Mouse (Mus musculus): ENCODE data around the gene Cic. TPM values are rescaled to one million over a fixed set of nuclear protein-coding genes. Genes with fewer than 3 reads are reported as not detected.
A peak's percentile ranks its signal among the peaks of the same experiment; 100 is the strongest.
"Not testable (repeated sequence)": the region's sequence is repeated elsewhere in the genome, so short reads cannot be mapped to it uniquely, and the experiment has no call there.

Cic gene
- polyA plus RNA-seq, 1 experiment from 2014 or later = 34.2 TPM

DNA sequence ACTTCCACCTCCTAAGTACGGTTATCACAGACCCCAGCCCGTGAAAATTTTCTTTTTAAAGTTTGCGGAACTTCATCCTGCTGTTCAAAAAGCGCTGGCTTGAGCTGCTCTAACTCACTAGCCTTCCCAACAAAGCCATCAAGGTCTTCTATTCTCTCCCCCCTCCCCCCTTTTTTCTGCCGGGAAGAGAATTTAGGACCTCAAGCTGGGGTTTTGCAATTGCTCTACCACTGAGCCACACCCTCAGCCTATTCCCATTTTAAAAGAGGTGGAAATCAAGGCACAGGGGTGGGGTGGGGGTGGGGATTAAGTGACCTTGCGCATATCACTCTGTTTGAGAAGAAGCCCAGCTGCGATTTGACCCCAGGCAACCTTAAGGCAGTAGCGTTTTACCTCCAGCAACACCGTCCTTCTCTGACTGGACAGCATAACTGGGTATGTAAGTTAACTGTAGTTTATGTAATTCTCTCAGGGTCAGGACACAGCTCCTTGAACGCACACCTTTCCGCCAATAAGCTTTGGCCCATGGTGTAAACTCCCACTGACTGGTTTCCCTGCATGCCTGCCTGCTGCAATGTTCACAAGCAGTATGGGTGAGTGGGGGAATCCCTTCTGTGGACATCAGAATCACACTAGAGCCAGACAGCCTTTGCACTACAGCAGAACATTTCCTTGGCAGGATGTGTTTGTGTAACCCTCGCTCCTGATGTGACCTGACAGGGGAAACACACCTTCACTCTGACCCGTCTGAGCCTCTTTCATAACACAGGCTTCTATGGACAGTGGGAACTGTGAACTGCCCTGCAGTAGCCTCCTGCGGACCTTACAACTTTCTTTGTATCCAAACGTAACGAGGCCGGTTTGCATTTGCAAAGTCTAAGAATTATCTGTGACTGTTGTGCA, 3.3 kb upstream of the Cic start:
- DNase-seq (ENCODE audit: low spot score) (no peak), ATAC-seq (ENCODE audit: insufficient number of reproducible peaks, low FRiP score, low TSS enrichment, low read depth) (no peak)
- 29% methylated on average over 17 of the region's 17 CpGs for WGBS
- H3K9me3 ChIP-seq (ENCODE audit: control insufficient read depth, low read length) = no peaks in the 10 kb centered on the region
- no peak overlapping the region for H3K4me3 ChIP-seq (ENCODE audit: low read depth, low read length)
- H3K4me1 ChIP-seq (ENCODE audit: control insufficient read depth, insufficient read depth, low read length) = peaks cover 11% of the 10 kb centered on the region
- H3K27me3 ChIP-seq (ENCODE audit: control insufficient read depth, insufficient read depth, low read length) = no peaks in the 10 kb centered on the region
- H3K9ac ChIP-seq (ENCODE audit: low read length) = no peak overlapping the region
- no peaks in the 10 kb centered on the region for H3K36me3 ChIP-seq (ENCODE audit: control insufficient read depth, insufficient read depth, low read length)
- H3K27ac ChIP-seq (replicated peaks; ENCODE audit: low read depth, low read length) = no peak overlapping the region
- H3K4me2 ChIP-seq (ENCODE audit: low read depth, severe bottlenecking) = no peak overlapping the region

DNA sequence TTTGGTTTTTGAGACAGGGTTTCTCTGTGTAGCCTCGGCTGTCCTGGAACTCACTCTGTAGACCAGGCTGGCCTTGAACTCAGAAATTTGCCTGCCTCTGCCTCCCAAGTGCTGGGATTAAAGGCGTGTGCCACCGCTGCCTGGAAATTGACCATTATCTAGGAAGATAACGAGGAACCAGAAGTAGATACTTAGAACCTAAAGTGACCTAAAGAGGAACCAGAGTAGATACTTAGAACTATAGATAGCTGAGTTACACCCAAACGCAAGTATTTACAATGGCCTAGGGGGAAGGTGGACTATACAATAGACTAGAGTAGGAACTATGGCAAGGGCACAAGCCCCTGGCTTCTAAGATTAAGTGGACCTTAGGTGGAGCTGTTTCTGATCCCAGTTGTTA, 1.8 kb upstream of the Cic start:
- ATAC-seq (ENCODE audit: insufficient number of reproducible peaks, low FRiP score, low TSS enrichment, low read depth); H3K4me2 ChIP-seq (ENCODE audit: low read depth, severe bottlenecking); H3K9me3 ChIP-seq (ENCODE audit: control insufficient read depth, low read length); H3K4me3 ChIP-seq (ENCODE audit: low read depth, low read length); H3K27me3 ChIP-seq (ENCODE audit: control insufficient read depth, insufficient read depth, low read length); DNase-seq (ENCODE audit: low spot score); H3K36me3 ChIP-seq (ENCODE audit: control insufficient read depth, insufficient read depth, low read length); H3K27ac ChIP-seq (replicated peaks; ENCODE audit: low read depth, low read length); H3K9ac ChIP-seq (ENCODE audit: low read length): not testable (repeated sequence)
- WGBS = 95% methylated on average over 5 of the region's 5 CpGs
- H3K4me1 ChIP-seq (ENCODE audit: control insufficient read depth, insufficient read depth, low read length) = peaks cover 15% of the 10 kb centered on the region

DNA sequence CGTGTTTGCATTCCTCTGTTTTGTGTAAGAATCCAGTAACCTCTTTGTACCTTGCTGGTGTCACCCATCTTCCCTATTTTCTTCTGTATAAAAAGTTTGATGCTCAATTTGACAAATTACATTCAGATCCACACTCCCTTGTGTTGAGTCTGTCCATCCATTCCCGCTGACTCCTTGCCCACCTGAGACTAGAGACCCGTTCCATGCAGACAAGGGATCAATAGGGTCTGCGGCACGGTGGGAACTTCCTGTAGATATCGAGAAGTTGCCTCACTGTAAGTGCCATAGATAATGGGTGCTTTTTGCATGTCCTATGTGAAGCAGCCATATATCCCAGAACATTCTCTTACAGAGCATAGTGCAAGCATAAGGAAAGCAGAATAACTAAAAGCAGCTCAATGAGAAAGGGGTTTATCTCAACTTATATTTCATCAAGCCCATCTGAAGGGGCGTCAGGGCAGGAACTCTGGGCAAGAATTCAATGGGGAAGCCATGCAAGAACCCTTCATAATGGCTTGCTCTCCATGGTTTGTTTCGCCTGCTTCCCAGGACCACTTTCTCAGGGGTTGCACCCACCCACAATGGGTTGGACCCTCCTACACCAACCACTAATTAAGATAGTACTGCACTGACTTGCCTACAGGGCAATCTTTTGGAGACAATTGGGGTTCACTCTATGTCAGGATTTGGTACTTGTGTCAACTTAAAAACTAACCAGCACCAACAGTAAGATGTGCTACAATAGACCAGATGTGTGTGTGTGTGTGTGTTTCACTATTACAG, 1.1 kb upstream of the Cic start:
- DNase-seq (ENCODE audit: low spot score) = no peak
- Histone ChIP-seq H3K4me1 (ENCODE audit: control insufficient read depth, insufficient read depth, low read length) (peaks cover 15% of the 10 kb centered on the region), H3K27ac (replicated peaks; ENCODE audit: low read depth, low read length) (no peak overlapping the region), H3K4me3 (ENCODE audit: low read depth, low read length) (peak overlapping the region; percentile 79; the same call in 1 of the 2 replicates), H3K4me2 (ENCODE audit: low read depth, severe bottlenecking) (no peak overlapping the region), H3K9me3 (ENCODE audit: control insufficient read depth, low read length) (no peaks in the 10 kb centered on the region), H3K9ac (ENCODE audit: low read length) (no peak overlapping the region), H3K36me3 (ENCODE audit: control insufficient read depth, insufficient read depth, low read length) (peaks cover 3% of the 10 kb centered on the region; the same call in 1 of the 2 replicates), H3K27me3 (ENCODE audit: control insufficient read depth, insufficient read depth, low read length) (no peaks in the 10 kb centered on the region)
- WGBS = 90% methylated on average over 8 of the region's 8 CpGs
- ATAC-seq (ENCODE audit: insufficient number of reproducible peaks, low FRiP score, low TSS enrichment, low read depth) = no peak

DNA sequence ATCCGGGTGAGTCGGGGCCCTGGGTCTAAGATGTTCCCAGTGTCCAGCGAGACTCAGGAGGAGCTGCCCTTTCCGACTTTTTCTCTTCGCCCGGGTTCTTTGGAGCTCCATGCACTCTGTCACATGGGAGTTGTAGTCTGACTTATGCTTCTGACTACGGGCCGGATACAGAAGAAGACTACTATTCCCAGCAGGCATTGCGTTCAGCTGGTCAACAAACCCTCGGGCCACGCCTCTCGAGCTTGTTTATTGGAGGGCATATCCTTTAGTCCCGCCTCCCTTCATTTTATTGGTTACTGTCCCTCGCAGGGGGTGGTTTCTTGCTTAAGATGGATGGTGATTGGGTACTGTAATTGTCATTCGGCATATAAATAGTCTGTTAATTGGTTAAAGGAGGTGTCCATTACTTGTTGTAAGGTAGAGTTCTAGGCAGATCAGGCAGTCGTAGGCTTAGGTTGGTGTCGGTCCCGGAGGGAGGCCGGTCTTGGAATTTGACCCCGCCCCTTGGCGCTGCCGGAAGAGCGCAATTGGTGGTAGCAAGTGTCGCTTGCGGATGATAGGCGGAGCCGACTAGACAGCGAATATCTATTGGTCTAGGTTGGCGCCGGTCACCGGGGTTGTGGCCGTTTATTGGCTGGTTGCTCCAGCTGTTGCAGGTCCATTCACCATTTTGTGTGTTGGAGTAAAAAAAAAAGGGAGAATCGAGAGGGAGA, 403 bp downstream of the Cic start:
- H3K4me2 ChIP-seq (ENCODE audit: low read depth, severe bottlenecking) = peak overlapping the region; percentile 88
- H3K36me3 ChIP-seq (ENCODE audit: control insufficient read depth, insufficient read depth, low read length) = peaks cover 12% of the 10 kb centered on the region
- H3K4me1 ChIP-seq (ENCODE audit: control insufficient read depth, insufficient read depth, low read length) = peaks cover 15% of the 10 kb centered on the region
- DNase-seq (ENCODE audit: low spot score) (peak; percentile 97), ATAC-seq (ENCODE audit: insufficient number of reproducible peaks, low FRiP score, low TSS enrichment, low read depth) (peak; percentile 95)
- no peaks in the 10 kb centered on the region for H3K9me3 ChIP-seq (ENCODE audit: control insufficient read depth, low read length)
- H3K27ac ChIP-seq (replicated peaks; ENCODE audit: low read depth, low read length) = peak overlapping the region; percentile 79
- H3K4me3 ChIP-seq (ENCODE audit: low read depth, low read length) = peak overlapping the region; percentile 79
- H3K27me3 ChIP-seq (ENCODE audit: control insufficient read depth, insufficient read depth, low read length) = no peaks in the 10 kb centered on the region
- under 1% methylated on average over 33 of the region's 33 CpGs for WGBS
- H3K9ac ChIP-seq (ENCODE audit: low read length) = peak overlapping the region; percentile 74

DNA sequence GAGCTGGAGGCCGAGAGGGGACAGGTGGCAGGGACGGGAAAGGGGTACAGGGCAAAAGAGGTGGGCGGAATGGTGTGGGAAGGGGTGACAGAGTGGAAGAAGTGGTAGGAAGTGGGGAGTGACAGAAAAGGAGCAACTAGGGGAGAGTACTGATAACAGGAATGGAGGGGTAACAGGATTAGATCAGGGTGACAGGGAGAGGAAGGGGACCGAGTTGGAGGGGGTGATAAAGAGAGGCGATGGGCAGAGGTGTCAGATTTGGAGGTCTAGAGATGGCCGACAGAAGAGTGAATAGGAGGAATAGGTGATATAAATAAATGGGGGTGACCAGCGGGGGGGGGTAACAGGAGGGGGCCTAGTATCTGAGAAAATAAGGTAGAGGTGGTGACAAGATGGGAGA, 1.1 kb downstream of the Cic start:
- Histone ChIP-seq H3K4me2 (ENCODE audit: low read depth, severe bottlenecking) (peak overlapping the region; percentile 88), H3K9me3 (ENCODE audit: control insufficient read depth, low read length) (no peaks in the 10 kb centered on the region), H3K9ac (ENCODE audit: low read length) (peak overlapping the region; percentile 74), H3K4me3 (ENCODE audit: low read depth, low read length) (peak overlapping the region; percentile 79), H3K36me3 (ENCODE audit: control insufficient read depth, insufficient read depth, low read length) (peaks cover 12% of the 10 kb centered on the region), H3K4me1 (ENCODE audit: control insufficient read depth, insufficient read depth, low read length) (peaks cover 15% of the 10 kb centered on the region), H3K27ac (replicated peaks; ENCODE audit: low read depth, low read length) (no peak overlapping the region), H3K27me3 (ENCODE audit: control insufficient read depth, insufficient read depth, low read length) (no peaks in the 10 kb centered on the region)
- DNase-seq (ENCODE audit: low spot score) (no peak), ATAC-seq (ENCODE audit: insufficient number of reproducible peaks, low FRiP score, low TSS enrichment, low read depth) (no peak)
- 3% methylated on average over 7 of the region's 7 CpGs for WGBS

DNA sequence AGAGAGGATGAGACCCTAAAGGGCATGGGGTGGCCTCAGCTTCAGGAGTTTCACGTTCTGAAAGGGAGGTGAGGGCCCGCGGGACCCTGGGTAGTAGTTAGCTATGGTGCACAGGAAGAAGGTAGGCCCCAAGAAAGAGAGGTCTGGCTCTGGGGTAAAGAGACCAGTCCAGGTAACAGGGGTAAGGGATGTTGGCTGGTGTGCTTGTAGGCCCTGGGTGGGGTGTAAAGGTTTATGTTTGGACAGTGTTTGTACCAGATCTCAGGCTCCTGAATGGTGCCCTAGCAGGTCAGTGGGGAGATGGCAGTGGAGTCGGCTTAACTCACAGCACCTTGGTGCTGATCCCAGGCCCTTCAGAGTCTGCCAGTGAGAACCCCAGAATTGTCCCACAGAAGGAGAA, 1.5 kb downstream of the Cic start:
- DNase-seq (ENCODE audit: low spot score) (no peak), ATAC-seq (ENCODE audit: insufficient number of reproducible peaks, low FRiP score, low TSS enrichment, low read depth) (no peak)
- Histone ChIP-seq H3K9me3 (ENCODE audit: control insufficient read depth, low read length) (no peaks in the 10 kb centered on the region), H3K4me2 (ENCODE audit: low read depth, severe bottlenecking) (peak overlapping the region; percentile 88), H3K4me3 (ENCODE audit: low read depth, low read length) (peak overlapping the region; percentile 79), H3K27me3 (ENCODE audit: control insufficient read depth, insufficient read depth, low read length) (no peaks in the 10 kb centered on the region), H3K9ac (ENCODE audit: low read length) (no peak overlapping the region; the same call in 1 of the 2 replicates), H3K36me3 (ENCODE audit: control insufficient read depth, insufficient read depth, low read length) (peaks cover 12% of the 10 kb centered on the region), H3K4me1 (ENCODE audit: control insufficient read depth, insufficient read depth, low read length) (peaks cover 15% of the 10 kb centered on the region), H3K27ac (replicated peaks; ENCODE audit: low read depth, low read length) (no peak overlapping the region)
- 48% methylated on average over 4 of the region's 4 CpGs for WGBS

DNA sequence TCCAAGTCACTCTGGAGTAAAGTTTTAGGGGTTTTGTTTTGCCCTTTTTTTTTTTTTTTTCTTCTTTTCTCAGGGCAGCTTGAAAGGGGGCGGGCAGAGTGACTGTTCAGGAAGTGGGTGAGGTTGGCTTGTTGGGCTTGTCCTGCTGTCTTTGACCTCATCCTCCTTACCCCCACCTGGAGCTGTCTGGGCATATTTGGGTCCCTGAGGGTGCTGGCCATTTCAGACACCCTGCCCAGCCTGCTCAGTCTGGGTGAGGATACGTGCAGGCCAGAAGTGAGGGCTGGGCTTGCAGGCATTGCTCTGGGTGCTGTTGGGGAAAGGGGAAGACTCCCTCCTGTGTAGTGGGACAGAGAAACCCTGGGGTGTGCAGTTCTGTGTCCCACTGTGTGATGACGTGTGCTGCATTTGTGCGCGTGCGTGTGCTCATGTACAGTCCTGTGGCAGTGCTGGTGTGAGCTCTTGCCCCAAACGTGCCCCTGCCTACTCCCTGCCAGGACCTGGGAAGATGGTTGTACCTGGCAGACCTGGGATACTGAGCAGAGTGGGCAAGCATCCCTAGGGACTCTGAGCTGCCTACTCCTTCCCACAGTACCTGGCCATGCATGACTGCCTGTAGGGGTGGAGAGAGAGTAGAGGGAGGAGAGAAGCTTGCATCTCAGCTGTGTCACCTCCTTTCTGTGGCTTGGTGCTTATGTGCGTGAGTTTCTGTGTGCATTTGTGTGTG, 2.2 kb downstream of the Cic start:
- no peak overlapping the region for H3K9ac ChIP-seq (ENCODE audit: low read length)
- H3K4me1 ChIP-seq (ENCODE audit: control insufficient read depth, insufficient read depth, low read length) = peaks cover 12% of the 10 kb centered on the region

More for the DNA sequence above, 2.2 kb downstream of the Cic start:
- no peak overlapping the region; the same call in 1 of the 2 replicates for H3K27ac ChIP-seq (replicated peaks; ENCODE audit: low read depth, low read length)
- no peak for DNase-seq (ENCODE audit: low spot score)
- no peak for ATAC-seq (ENCODE audit: insufficient number of reproducible peaks, low FRiP score, low TSS enrichment, low read depth)
- no peak overlapping the region for H3K4me3 ChIP-seq (ENCODE audit: low read depth, low read length)
- WGBS = 86% methylated on average over 8 of the region's 8 CpGs
- H3K36me3 ChIP-seq (ENCODE audit: control insufficient read depth, insufficient read depth, low read length) = peaks cover 12% of the 10 kb centered on the region
- H3K4me2 ChIP-seq (ENCODE audit: low read depth, severe bottlenecking) = peak overlapping the region; percentile 88; the same call in 1 of the 2 replicates
- H3K9me3 ChIP-seq (ENCODE audit: control insufficient read depth, low read length) = no peaks in the 10 kb centered on the region
- no peaks in the 10 kb centered on the region for H3K27me3 ChIP-seq (ENCODE audit: control insufficient read depth, insufficient read depth, low read length)

Data from limb, embryonic 11.5 days (tissue).